Mouse (Mus musculus) midbrain, embryonic 11.5 days (tissue): ENCODE data around the gene Grm8. TPM values are rescaled to one million over a fixed set of nuclear protein-coding genes. Genes with fewer than 3 reads are reported as not detected.

Experiments
- ATAC-seq: fragments of 200-750 bp; cut with Nextera tagmentation; 2 replicates; pipeline ENCODE4 v1.8.0; 2017; ENCODE audit warnings: moderate TSS enrichment, moderate library complexity; ENCODE audit not compliant: low FRiP score
- DNase-seq: peaks from one replicate; pipeline ENCODE4 v3.0.0; 2015; ENCODE audit warnings: low spot score; ENCODE audit errors: missing footprints
- H3K27ac ChIP-seq: fragments of 300-500 bp; sonication (generic); 2 replicates; pipeline ENCODE4 v1.5.1; 2014; ENCODE audit warnings: low read depth, low read length
- H3K27me3 ChIP-seq: fragments of 300-500 bp; sonication (generic); 2 replicates; pipeline ENCODE4 v1.6.1; 2014; ENCODE audit warnings: mild to moderate bottlenecking, low read length, moderate library complexity, mixed read lengths; ENCODE audit not compliant: control insufficient read depth, insufficient read depth
- H3K36me3 ChIP-seq: fragments of 300-500 bp; sonication (generic); 2 replicates; pipeline ENCODE4 v1.6.1; 2014; ENCODE audit warnings: mild to moderate bottlenecking, low read length, moderate library complexity, mixed read lengths; ENCODE audit not compliant: control insufficient read depth, insufficient read depth
- H3K4me1 ChIP-seq: fragments of 300-500 bp; sonication (generic); 2 replicates; pipeline ENCODE4 v1.6.1; 2014; ENCODE audit warnings: low read length; ENCODE audit not compliant: control insufficient read depth, insufficient read depth
- H3K4me2 ChIP-seq: fragments of 300-500 bp; sonication (generic); 2 replicates; pipeline ENCODE4 v1.6.1; 2014; ENCODE audit warnings: mild to moderate bottlenecking, moderate library complexity
- H3K4me3 ChIP-seq: fragments of 300-500 bp; sonication (generic); 2 replicates; pipeline ENCODE4 v1.5.1; 2014; ENCODE audit warnings: low read depth, low read length
- H3K9ac ChIP-seq: fragments of 300-500 bp; sonication (generic); 2 replicates; pipeline ENCODE4 v1.6.1; 2014; ENCODE audit warnings: low read length
- H3K9me3 ChIP-seq: fragments of 300-500 bp; sonication (generic); 2 replicates; pipeline ENCODE4 v1.6.1; 2016; ENCODE audit warnings: low read length; ENCODE audit not compliant: control insufficient read depth
- whole genome bisulfite sequencing: fragments of 180-500 bp; shearing (Covaris S2); extraction: QIAGEN DNeasy Blood & Tissue Kit; methylation state at CpG from one replicate; pipeline ENCODE4 v1.1.7; 2014; 5-methylcytosine and 5-hydroxymethylcytosine counted together
- polyA plus RNA-seq: library from polyadenylated mRNA; unstranded; fragments of >200 nt; fragmentation: Nextera tagmentation; extraction: Ambion mirVana; gene quantifications from 2 replicates; pipeline ENCODE4 v1.2.1, GENCODE M21; 2014

Gene Grm8
- polyA plus RNA-seq, 1 experiment from 2014 or later: 3.5 TPM

- no peak overlapping the region for H3K27ac ChIP-seq
- DNase-seq (no peak), ATAC-seq (no peak)
- H3K4me2 ChIP-seq: no peak overlapping the region
- no peaks in the 10 kb centered on the region for H3K36me3 ChIP-seq
- no peak overlapping the region for H3K9ac ChIP-seq
- no peaks in the 10 kb centered on the region for H3K4me1 ChIP-seq
- H3K9me3 ChIP-seq: no peaks in the 10 kb centered on the region
- H3K4me3 ChIP-seq: no peak overlapping the region
- no peaks in the 10 kb centered on the region for H3K27me3 ChIP-seq
These were observed 44.0 kb downstream of the Grm8 start for GRCm38 (mm10) chr6:28090981-28091380.

GRCm38 (mm10) chr6:28075534-28075933 is 59.4 kb downstream of the Grm8 start:
- H3K9me3 ChIP-seq: no peaks in the 10 kb centered on the region
- no peak for DNase-seq
- H3K4me3 ChIP-seq: no peak overlapping the region
- no peak overlapping the region for H3K4me2 ChIP-seq
- ATAC-seq: no peak
- no peaks in the 10 kb centered on the region for H3K36me3 ChIP-seq
- no peaks in the 10 kb centered on the region for H3K27me3 ChIP-seq
- H3K4me1 ChIP-seq: no peaks in the 10 kb centered on the region
- H3K9ac ChIP-seq: no peak overlapping the region
- WGBS: 87% methylated on average over 3 of the region's 3 CpGs
- H3K27ac ChIP-seq: no peak overlapping the region

- no peaks in the 10 kb centered on the region for H3K36me3 ChIP-seq
- no peak overlapping the region for H3K9ac ChIP-seq
- no peaks in the 10 kb centered on the region for H3K27me3 ChIP-seq
- WGBS: 37% methylated on average over 3 of the region's 3 CpGs
- no peak overlapping the region for H3K4me3 ChIP-seq
- no peak overlapping the region for H3K27ac ChIP-seq
- H3K4me2 ChIP-seq: no peak overlapping the region
- DNase-seq (no peak), ATAC-seq (no peak)
- H3K9me3 ChIP-seq: no peaks in the 10 kb centered on the region
- no peaks in the 10 kb centered on the region for H3K4me1 ChIP-seq
These were observed 60.5 kb downstream of the Grm8 start for GRCm38 (mm10) chr6:28074470-28074869.

- no peak overlapping the region for H3K9ac ChIP-seq
- ATAC-seq (no peak), DNase-seq (no peak)
- no peaks in the 10 kb centered on the region for H3K4me1 ChIP-seq
- no peak overlapping the region for H3K27ac ChIP-seq
- H3K36me3 ChIP-seq: no peaks in the 10 kb centered on the region
- no peaks in the 10 kb centered on the region for H3K27me3 ChIP-seq
- no peak overlapping the region for H3K4me3 ChIP-seq
- WGBS: 78% methylated on average over 2 of the region's 2 CpGs
- no peak overlapping the region for H3K4me2 ChIP-seq
- no peaks in the 10 kb centered on the region for H3K9me3 ChIP-seq
These were observed 83.0 kb downstream of the Grm8 start for GRCm38 (mm10) chr6:28051966-28052365.

- Histone ChIP-seq H3K4me3 (no peak overlapping the region), H3K27me3 (no peaks in the 10 kb centered on the region), H3K4me1 (no peaks in the 10 kb centered on the region), H3K9ac (no peak overlapping the region), H3K27ac (no peak overlapping the region), H3K36me3 (no peaks in the 10 kb centered on the region), H3K9me3 (no peaks in the 10 kb centered on the region), H3K4me2 (no peak overlapping the region)
- no peak for DNase-seq
- 91% methylated on average over 3 of the region's 3 CpGs for WGBS
- no peak for ATAC-seq
These were observed 92.6 kb downstream of the Grm8 start for GRCm38 (mm10) chr6:28042339-28042738.

GRCm38 (mm10) chr6:28040815-28041214 is 94.2 kb downstream of the Grm8 start:
- H3K36me3 ChIP-seq: no peaks in the 10 kb centered on the region
- no peak overlapping the region for H3K4me3 ChIP-seq

GRCm38 (mm10) chr6:28032006-28032405 is 103.0 kb downstream of the Grm8 start:
- 90% methylated on average over 4 of the region's 4 CpGs for WGBS
- Histone ChIP-seq H3K4me3 (no peak overlapping the region), H3K36me3 (no peaks in the 10 kb centered on the region), H3K9ac (no peak overlapping the region), H3K4me1 (no peaks in the 10 kb centered on the region), H3K27me3 (no peaks in the 10 kb centered on the region), H3K4me2 (no peak overlapping the region), H3K27ac (no peak overlapping the region), H3K9me3 (no peaks in the 10 kb centered on the region)
- no peak for ATAC-seq
- DNase-seq: no peak

More at GRCm38 (mm10) chr6:28040815-28041214, 94.2 kb downstream of the Grm8 start:
- Histone ChIP-seq H3K27ac (no peak overlapping the region), H3K4me1 (no peaks in the 10 kb centered on the region), H3K9ac (no peak overlapping the region), H3K4me2 (no peak overlapping the region), H3K27me3 (no peaks in the 10 kb centered on the region), H3K9me3 (no peaks in the 10 kb centered on the region)
- ATAC-seq (no peak), DNase-seq (no peak)
- WGBS: 97% methylated on average over 1 of the region's 1 CpGs

- H3K9me3 ChIP-seq: no peaks in the 10 kb centered on the region
- H3K4me1 ChIP-seq: no peaks in the 10 kb centered on the region
- H3K9ac ChIP-seq: no peak overlapping the region
- ATAC-seq (no peak), DNase-seq (no peak)
- 92% methylated on average over 1 of the region's 1 CpGs for WGBS
- no peak overlapping the region for H3K4me3 ChIP-seq
- H3K4me2 ChIP-seq: no peak overlapping the region
- no peak overlapping the region for H3K27ac ChIP-seq
- H3K27me3 ChIP-seq: no peaks in the 10 kb centered on the region
- H3K36me3 ChIP-seq: no peaks in the 10 kb centered on the region
These were observed 117.3 kb downstream of the Grm8 start for GRCm38 (mm10) chr6:28017653-28018052.

GRCm38 (mm10) chr6:28007001-28007400 is 128.0 kb downstream of the Grm8 start:
- DNase-seq: no peak
- H3K27ac ChIP-seq: no peak overlapping the region
- H3K4me2 ChIP-seq: no peak overlapping the region
- H3K36me3 ChIP-seq: no peaks in the 10 kb centered on the region
- H3K4me1 ChIP-seq: no peaks in the 10 kb centered on the region
- 93% methylated on average over 3 of the region's 3 CpGs for WGBS
- no peak for ATAC-seq
- no peaks in the 10 kb centered on the region for H3K27me3 ChIP-seq
- no peaks in the 10 kb centered on the region for H3K9me3 ChIP-seq
- H3K4me3 ChIP-seq: no peak overlapping the region
- H3K9ac ChIP-seq: no peak overlapping the region

GRCm38 (mm10) chr6:27997250-27997649 is 137.7 kb downstream of the Grm8 start:
- no peak overlapping the region for H3K4me3 ChIP-seq
- no peak overlapping the region for H3K9ac ChIP-seq
- H3K27me3 ChIP-seq: no peaks in the 10 kb centered on the region
- no peak for DNase-seq
- no peaks in the 10 kb centered on the region for H3K9me3 ChIP-seq
- H3K36me3 ChIP-seq: no peaks in the 10 kb centered on the region
- WGBS: 85% methylated on average over 2 of the region's 2 CpGs
- H3K4me2 ChIP-seq: no peak overlapping the region
- no peak for ATAC-seq
- H3K27ac ChIP-seq: no peak overlapping the region
- H3K4me1 ChIP-seq: no peaks in the 10 kb centered on the region
